Mouse (Mus musculus): ENCODE data around the gene Kdm4c. TPM values are rescaled to one million over a fixed set of nuclear protein-coding genes. Genes with fewer than 3 reads are reported as not detected.

The Kdm4c gene
- polyA plus RNA-seq, 1 experiment from 2014 or later, result 6.2 TPM

- no peak overlapping the region for H3K9ac ChIP-seq (ENCODE audit: low read length)
- no peaks in the 10 kb centered on the region for H3K27me3 ChIP-seq (ENCODE audit: control insufficient read depth, insufficient read depth, low read length)
- no peaks in the 10 kb centered on the region for H3K36me3 ChIP-seq (ENCODE audit: control insufficient read depth, insufficient read depth, low read length)
- WGBS, result 50% methylated on average over 1 of the region's 1 CpGs
- H3K4me2 ChIP-seq (replicated peaks; ENCODE audit: low read depth), result no peak overlapping the region
- TF ChIP-seq EP300 (optimal IDR thresholded peaks at IDR 0.05) (no peak), CTCF (IDR thresholded peaks at IDR 0.05; ENCODE audit: low read depth) (no peak)
- no peaks in the 10 kb centered on the region for H3K4me1 ChIP-seq (replicated peaks; ENCODE audit: control insufficient read depth, insufficient read depth)
- H3K4me3 ChIP-seq (ENCODE audit: low read depth, low read length), result no peak overlapping the region
- no peak overlapping the region for H3K27ac ChIP-seq (replicated peaks)
- H3K9me3 ChIP-seq (ENCODE audit: control insufficient read depth, low read length), result no peaks in the 10 kb centered on the region
- DNase-seq (ENCODE audit: low spot score), result no peak
- no peak for ATAC-seq (ENCODE audit: low FRiP score, low TSS enrichment)
Observed at GRCm38 (mm10) chr4:74258538-74258937, 16.2 kb downstream of the Kdm4c start.

- Histone ChIP-seq H3K36me3 (ENCODE audit: control insufficient read depth, insufficient read depth, low read length) (no peaks in the 10 kb centered on the region), H3K4me3 (ENCODE audit: low read depth, low read length) (no peak overlapping the region), H3K9ac (ENCODE audit: low read length) (no peak overlapping the region), H3K4me1 (replicated peaks; ENCODE audit: control insufficient read depth, insufficient read depth) (no peaks in the 10 kb centered on the region), H3K4me2 (replicated peaks; ENCODE audit: low read depth) (no peak overlapping the region), H3K27ac (replicated peaks) (no peak overlapping the region), H3K9me3 (ENCODE audit: control insufficient read depth, low read length) (no peaks in the 10 kb centered on the region), H3K27me3 (ENCODE audit: control insufficient read depth, insufficient read depth, low read length) (no peaks in the 10 kb centered on the region)
- 42% methylated on average over 3 of the region's 3 CpGs for WGBS
- no peak for TF ChIP-seq EP300 (optimal IDR thresholded peaks at IDR 0.05)
- TF ChIP-seq CTCF (IDR thresholded peaks at IDR 0.05; ENCODE audit: low read depth), result no peak
- ATAC-seq (ENCODE audit: low FRiP score, low TSS enrichment) (no peak), DNase-seq (ENCODE audit: low spot score) (no peak)
Observed at GRCm38 (mm10) chr4:74259331-74259730, 17.0 kb downstream of the Kdm4c start.

- Histone ChIP-seq H3K9ac (ENCODE audit: low read length) (no peak overlapping the region), H3K9me3 (ENCODE audit: control insufficient read depth, low read length) (no peaks in the 10 kb centered on the region), H3K27ac (replicated peaks) (no peak overlapping the region), H3K4me1 (replicated peaks; ENCODE audit: control insufficient read depth, insufficient read depth) (no peaks in the 10 kb centered on the region), H3K36me3 (ENCODE audit: control insufficient read depth, insufficient read depth, low read length) (no peaks in the 10 kb centered on the region), H3K27me3 (ENCODE audit: control insufficient read depth, insufficient read depth, low read length) (no peaks in the 10 kb centered on the region), H3K4me3 (ENCODE audit: low read depth, low read length) (no peak overlapping the region), H3K4me2 (replicated peaks; ENCODE audit: low read depth) (no peak overlapping the region)
- ATAC-seq (ENCODE audit: low FRiP score, low TSS enrichment) (no peak), DNase-seq (ENCODE audit: low spot score) (no peak)
- no peak for TF ChIP-seq CTCF (IDR thresholded peaks at IDR 0.05; ENCODE audit: low read depth)
- TF ChIP-seq EP300 (optimal IDR thresholded peaks at IDR 0.05), result no peak
Observed at GRCm38 (mm10) chr4:74261879-74262278, 19.6 kb downstream of the Kdm4c start.

DNA sequence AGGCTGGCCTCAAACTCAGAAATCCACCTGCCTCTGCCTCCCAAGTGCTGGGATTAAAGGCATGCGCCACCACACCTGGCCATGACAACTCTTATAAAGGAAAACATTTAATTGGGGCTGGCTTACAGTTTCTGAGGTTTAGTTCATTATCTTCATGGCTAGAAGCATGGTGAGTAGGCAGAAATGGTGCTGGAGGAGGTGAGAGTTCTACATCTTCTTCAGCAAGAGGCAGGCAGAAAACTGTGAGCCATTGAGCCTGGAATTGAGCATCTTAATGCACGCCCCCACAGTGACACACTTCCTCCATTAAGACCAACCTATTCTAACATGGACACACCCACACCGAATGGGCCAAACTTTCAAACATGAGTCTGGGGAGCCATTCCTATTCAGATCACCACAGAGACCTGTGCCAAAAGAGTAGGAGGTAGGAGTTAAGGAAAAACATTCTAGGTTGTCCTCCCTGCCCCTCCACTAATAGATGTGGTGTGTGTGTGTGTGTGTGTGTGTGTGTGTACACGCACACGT lies 22.2 kb downstream of the Kdm4c start:
- 85% methylated on average over 5 of the region's 5 CpGs for WGBS
- H3K9ac ChIP-seq (ENCODE audit: low read length), result no peak overlapping the region
- no peak for TF ChIP-seq CTCF (IDR thresholded peaks at IDR 0.05; ENCODE audit: low read depth)
- no peak for TF ChIP-seq EP300 (optimal IDR thresholded peaks at IDR 0.05)

DNA sequence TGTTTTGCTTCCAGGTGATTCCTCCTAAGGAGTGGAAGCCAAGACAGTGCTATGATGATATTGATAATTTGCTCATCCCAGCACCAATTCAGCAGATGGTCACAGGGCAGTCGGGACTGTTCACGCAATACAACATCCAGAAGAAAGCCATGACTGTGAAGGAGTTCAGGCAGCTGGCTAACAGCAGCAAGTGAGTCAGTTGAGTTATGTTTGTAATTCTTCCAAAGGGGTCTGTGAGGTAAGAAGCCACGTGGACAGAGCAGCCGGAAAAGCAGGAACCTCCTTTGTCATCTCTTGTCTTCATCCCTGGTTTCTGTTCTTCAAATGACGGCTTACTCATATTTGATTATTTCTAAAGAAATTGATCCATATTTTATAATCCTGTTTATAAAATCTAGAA lies 28.9 kb downstream of the Kdm4c start:
- Histone ChIP-seq H3K36me3 (ENCODE audit: control insufficient read depth, insufficient read depth, low read length) (no peaks in the 10 kb centered on the region), H3K9ac (ENCODE audit: low read length) (no peak overlapping the region), H3K4me1 (replicated peaks; ENCODE audit: control insufficient read depth, insufficient read depth) (no peaks in the 10 kb centered on the region), H3K4me3 (ENCODE audit: low read depth, low read length) (no peak overlapping the region), H3K9me3 (ENCODE audit: control insufficient read depth, low read length) (no peaks in the 10 kb centered on the region), H3K4me2 (replicated peaks; ENCODE audit: low read depth) (no peak overlapping the region), H3K27me3 (ENCODE audit: control insufficient read depth, insufficient read depth, low read length) (no peaks in the 10 kb centered on the region), H3K27ac (replicated peaks) (no peak overlapping the region)
- TF ChIP-seq CTCF (IDR thresholded peaks at IDR 0.05; ENCODE audit: low read depth) (no peak), EP300 (optimal IDR thresholded peaks at IDR 0.05) (no peak)
- ATAC-seq (ENCODE audit: low FRiP score, low TSS enrichment), result no peak
- 46% methylated on average over 5 of the region's 5 CpGs for WGBS
- no peak for DNase-seq (ENCODE audit: low spot score)

More for the DNA sequence above, 22.2 kb downstream of the Kdm4c start:
- Histone ChIP-seq H3K4me1 (replicated peaks; ENCODE audit: control insufficient read depth, insufficient read depth) (no peaks in the 10 kb centered on the region), H3K4me3 (ENCODE audit: low read depth, low read length) (no peak overlapping the region), H3K4me2 (replicated peaks; ENCODE audit: low read depth) (no peak overlapping the region), H3K27ac (replicated peaks) (no peak overlapping the region), H3K9me3 (ENCODE audit: control insufficient read depth, low read length) (no peaks in the 10 kb centered on the region), H3K36me3 (ENCODE audit: control insufficient read depth, insufficient read depth, low read length) (no peaks in the 10 kb centered on the region), H3K27me3 (ENCODE audit: control insufficient read depth, insufficient read depth, low read length) (no peaks in the 10 kb centered on the region)
- no peak for DNase-seq (ENCODE audit: low spot score)
- no peak for ATAC-seq (ENCODE audit: low FRiP score, low TSS enrichment)

DNA sequence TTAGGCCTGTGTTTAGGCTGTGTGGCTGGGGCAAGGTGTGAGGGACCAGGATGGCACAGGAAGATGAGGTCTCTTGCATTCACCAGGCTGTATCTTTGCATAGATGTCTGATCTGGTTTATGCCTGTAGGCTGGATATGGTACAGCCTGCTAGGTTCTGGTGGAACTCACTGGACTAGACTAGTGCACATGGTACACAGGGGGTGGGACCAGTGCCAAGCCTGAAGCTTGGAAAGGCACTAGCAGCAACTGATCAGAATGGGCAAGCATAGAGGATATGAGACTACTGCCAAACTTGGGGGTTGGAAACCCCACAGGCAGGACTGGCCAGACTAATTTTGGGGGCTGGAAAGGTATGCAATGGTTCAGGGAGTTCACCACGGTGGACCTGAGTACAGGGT lies 35.2 kb downstream of the Kdm4c start:
- no peak overlapping the region for H3K9ac ChIP-seq (ENCODE audit: low read length)
- 89% methylated on average over 1 of the region's 1 CpGs for whole genome bisulfite sequencing
- H3K4me1 ChIP-seq (replicated peaks; ENCODE audit: control insufficient read depth, insufficient read depth), result no peaks in the 10 kb centered on the region

More for the DNA sequence above, 35.2 kb downstream of the Kdm4c start:
- Histone ChIP-seq H3K4me2 (replicated peaks; ENCODE audit: low read depth) (no peak overlapping the region), H3K27me3 (ENCODE audit: control insufficient read depth, insufficient read depth, low read length) (no peaks in the 10 kb centered on the region), H3K4me3 (ENCODE audit: low read depth, low read length) (no peak overlapping the region), H3K9me3 (ENCODE audit: control insufficient read depth, low read length) (no peaks in the 10 kb centered on the region), H3K27ac (replicated peaks) (no peak overlapping the region), H3K36me3 (ENCODE audit: control insufficient read depth, insufficient read depth, low read length) (peaks cover 2% of the 10 kb centered on the region; the same call in 1 of the 2 replicates)
- no peak for ATAC-seq (ENCODE audit: low FRiP score, low TSS enrichment)
- TF ChIP-seq EP300 (optimal IDR thresholded peaks at IDR 0.05) (no peak), CTCF (IDR thresholded peaks at IDR 0.05; ENCODE audit: low read depth) (no peak)
- DNase-seq (ENCODE audit: low spot score), result no peak

Measured in stomach, postnatal 0 days (tissue).